Mouse (Mus musculus) liver, adult 2 months (tissue): ENCODE measurements around the gene Stxbp6. TPM values are rescaled to one million over a fixed set of nuclear protein-coding genes. Genes with fewer than 3 reads are reported as not detected.

Experiments used
- DNase-seq: peaks from one replicate; pipeline ENCODE4 v3.0.0-alpha.2; 2011; ENCODE audit warnings: low read depth, low spot score; ENCODE audit errors: extremely low read depth
- H3K27ac ChIP-seq: fragments of 200-500 bp; replicated peaks from 2 replicates; pipeline ENCODE4 v1.5.1; 2012; ENCODE audit warnings: low read depth, mild to moderate bottlenecking, control low read depth, inconsistent platforms, low read length; ENCODE audit not compliant: insufficient read depth
- H3K27me3 ChIP-seq: fragments of 200-500 bp; 2 replicates; pipeline ENCODE4 v1.6.1; 2012; ENCODE audit warnings: mild to moderate bottlenecking, moderate library complexity, low read length, inconsistent platforms; ENCODE audit not compliant: control insufficient read depth, insufficient read depth
- H3K36me3 ChIP-seq: fragments of 200-500 bp; 2 replicates; pipeline ENCODE4 v1.6.1; 2012; ENCODE audit warnings: low read length, inconsistent platforms; ENCODE audit not compliant: control insufficient read depth, insufficient read depth
- H3K4me1 ChIP-seq: fragments of 200-500 bp; 2 replicates; pipeline ENCODE4 v1.6.1; 2011; ENCODE audit warnings: low read length; ENCODE audit not compliant: control insufficient read depth, insufficient read depth
- H3K4me3 ChIP-seq: fragments of 200-500 bp; 2 replicates; pipeline ENCODE4 v1.5.1; 2011; ENCODE audit warnings: low read depth, mild to moderate bottlenecking, control low read depth, low read length, moderate library complexity; ENCODE audit not compliant: insufficient read depth
- H3K79me2 ChIP-seq: fragments of 200-500 bp; 2 replicates; pipeline ENCODE4 v1.6.1; 2012; ENCODE audit warnings: inconsistent platforms, mild to moderate bottlenecking, low read length, moderate library complexity; ENCODE audit not compliant: control insufficient read depth, insufficient read depth
- H3K9ac ChIP-seq: fragments of 200-500 bp; 2 replicates; pipeline ENCODE4 v1.6.1; 2012; ENCODE audit warnings: low read depth, mild to moderate bottlenecking, control low read depth, inconsistent platforms, low read length
- CTCF ChIP-seq: fragments of 200-500 bp; IDR thresholded peaks from 2 replicates; pipeline ENCODE4 v1.5.1; 2011; ENCODE audit warnings: low read depth, low read length, control low read depth
- POLR2A ChIP-seq: fragments of 200-500 bp; IDR thresholded peaks from 2 replicates; pipeline ENCODE4 v1.6.1; 2011; ENCODE audit warnings: low read length, control low read depth; ENCODE audit not compliant: insufficient read depth; ENCODE audit errors: extremely low read depth
- WGBS: fragments of 180-500 bp; shearing (Covaris S2); methylation state at CpG from one replicate; pipeline ENCODE4 v1.1.7; 2018; 5-methylcytosine and 5-hydroxymethylcytosine counted together
- polyA plus RNA-seq: library from polyadenylated mRNA; depleted of rRNA; stranded (reverse); fragments of >200 nt; gene quantifications from 2 replicates; pipeline ENCODE4 v1.2.3, GENCODE M21; 2012
- total RNA-seq: library from RNA; depleted of rRNA; stranded (reverse); fragments of >200 nt; gene quantifications from 2 replicates; pipeline ENCODE4 v1.2.3, GENCODE M21; 2014

Gene Stxbp6
- total and polyA plus RNA-seq, 2 experiments, result 4.6 to 8.5 TPM

- Histone ChIP-seq H3K4me1 (no peaks in the 10 kb centered on the region), H3K27me3 (no peaks in the 10 kb centered on the region), H3K79me2 (no peaks in the 10 kb centered on the region), H3K27ac (no peak overlapping the region), H3K9ac (no peak overlapping the region), H3K36me3 (no peaks in the 10 kb centered on the region), H3K4me3 (no peak overlapping the region)
- TF ChIP-seq POLR2A, result no peak
- TF ChIP-seq CTCF, result no peak
- DNase-seq, result no peak
- WGBS, result 85% methylated on average over 4 of the region's 4 CpGs
These were observed 160.7 kb downstream of the Stxbp6 start for GRCm38 (mm10) chr12:44913854-44914253.

- H3K27ac ChIP-seq, result no peak overlapping the region
- no peak for TF ChIP-seq POLR2A
- WGBS, result 80% methylated on average over 3 of the region's 3 CpGs
- no peaks in the 10 kb centered on the region for H3K27me3 ChIP-seq
- H3K79me2 ChIP-seq, result no peaks in the 10 kb centered on the region
- H3K4me1 ChIP-seq, result no peaks in the 10 kb centered on the region
- H3K9ac ChIP-seq, result no peak overlapping the region
- H3K4me3 ChIP-seq, result no peak overlapping the region
- peak; percentile 12 for DNase-seq
- no peaks in the 10 kb centered on the region for H3K36me3 ChIP-seq
These were observed 166.3 kb downstream of the Stxbp6 start for GRCm38 (mm10) chr12:44908028-44908702.

- Histone ChIP-seq H3K9ac (no peak overlapping the region), H3K4me3 (no peak overlapping the region), H3K27me3 (no peaks in the 10 kb centered on the region), H3K36me3 (peaks cover 2% of the 10 kb centered on the region), H3K4me1 (no peaks in the 10 kb centered on the region), H3K79me2 (no peaks in the 10 kb centered on the region), H3K27ac (no peak overlapping the region)
- DNase-seq, result peak; percentile 22
- TF ChIP-seq POLR2A (no peak), CTCF (no peak)
- WGBS, result 79% methylated on average over 2 of the region's 2 CpGs
These were observed 168.5 kb downstream of the Stxbp6 start for GRCm38 (mm10) chr12:44906001-44906400.

- no peak for DNase-seq
- Histone ChIP-seq H3K27ac (no peak overlapping the region), H3K27me3 (no peaks in the 10 kb centered on the region), H3K79me2 (no peaks in the 10 kb centered on the region), H3K36me3 (peaks cover 5% of the 10 kb centered on the region), H3K4me1 (no peaks in the 10 kb centered on the region), H3K9ac (no peak overlapping the region), H3K4me3 (no peak overlapping the region)
- TF ChIP-seq POLR2A, result no peak
- no peak for TF ChIP-seq CTCF
- WGBS, result 58% methylated on average over 1 of the region's 1 CpGs
These were observed 171.2 kb downstream of the Stxbp6 start for GRCm38 (mm10) chr12:44903205-44903732.

- Histone ChIP-seq H3K4me1 (no peaks in the 10 kb centered on the region), H3K79me2 (no peaks in the 10 kb centered on the region), H3K9ac (no peak overlapping the region), H3K4me3 (no peak overlapping the region), H3K27ac (no peak overlapping the region), H3K27me3 (no peaks in the 10 kb centered on the region), H3K36me3 (peaks cover 5% of the 10 kb centered on the region)
- WGBS, result 85% methylated on average over 5 of the region's 5 CpGs
- TF ChIP-seq POLR2A, result no peak
- TF ChIP-seq CTCF, result no peak
- DNase-seq, result no peak
These were observed 175.2 kb downstream of the Stxbp6 start for GRCm38 (mm10) chr12:44899173-44899870.

GRCm38 (mm10) chr12:44896460-44896859 lies 178.0 kb downstream of the Stxbp6 start:
- Histone ChIP-seq H3K4me1 (no peaks in the 10 kb centered on the region), H3K9ac (no peak overlapping the region), H3K36me3 (peaks cover 3% of the 10 kb centered on the region), H3K27me3 (no peaks in the 10 kb centered on the region), H3K79me2 (no peaks in the 10 kb centered on the region), H3K27ac (no peak overlapping the region), H3K4me3 (no peak overlapping the region)
- TF ChIP-seq CTCF, result no peak
- TF ChIP-seq POLR2A, result no peak
- no peak for DNase-seq
- WGBS, result 94% methylated on average over 1 of the region's 1 CpGs
